Mouse (Mus musculus): ENCODE measurements around the gene Nexn. TPM values are rescaled to one million over a fixed set of nuclear protein-coding genes. Genes with fewer than 3 reads are reported as not detected.

Gene Nexn
- polyA plus RNA-seq, 1 experiment from 2014 or later, result 37.9 TPM

DNA sequence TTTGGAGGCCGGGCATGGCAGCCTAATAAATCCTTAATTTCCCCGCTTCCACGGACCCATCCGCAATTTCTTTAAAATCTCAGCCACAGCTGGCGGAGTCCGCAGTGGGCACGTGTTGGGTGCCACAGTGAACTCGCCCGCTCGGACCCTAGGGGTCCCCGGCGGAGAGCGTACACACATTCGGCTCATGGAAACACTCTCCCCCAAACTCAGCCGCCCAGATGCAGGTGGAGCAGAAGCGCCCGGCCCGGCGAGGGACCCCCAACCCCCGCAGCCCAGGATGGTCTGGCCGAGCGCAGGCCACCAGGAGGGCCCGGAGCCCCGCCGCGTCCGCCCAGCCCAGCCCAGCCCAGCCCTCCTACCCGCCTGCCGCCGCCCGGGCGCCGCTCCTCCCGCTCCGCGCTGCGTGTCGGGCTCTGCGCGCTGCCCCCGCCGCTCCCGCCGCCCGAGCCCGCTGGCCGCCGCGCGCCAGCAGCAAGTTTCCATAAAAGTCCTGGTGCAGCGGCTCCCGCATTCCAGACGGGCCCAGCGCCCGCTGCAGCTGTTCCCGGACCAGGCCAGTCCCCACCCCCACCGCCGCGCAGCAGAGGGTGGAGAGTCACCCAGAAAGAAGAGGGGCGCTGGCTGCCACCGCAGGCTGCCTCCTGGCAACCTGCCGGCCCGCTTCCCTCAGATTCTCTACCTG lies 657 bp downstream of the Nexn start:
- Histone ChIP-seq H3K4me3 (ENCODE audit: low read depth, low read length) (peak overlapping the region; percentile 60), H3K36me3 (ENCODE audit: control insufficient read depth, insufficient read depth, low read length) (no peaks in the 10 kb centered on the region), H3K27me3 (ENCODE audit: control insufficient read depth, insufficient read depth, low read length) (no peaks in the 10 kb centered on the region), H3K9ac (ENCODE audit: low read length) (peak overlapping the region; percentile 86), H3K4me2 (replicated peaks; ENCODE audit: low read depth) (peak overlapping the region; percentile 89), H3K9me3 (ENCODE audit: control insufficient read depth, low read length) (no peaks in the 10 kb centered on the region), H3K4me1 (replicated peaks; ENCODE audit: control insufficient read depth, insufficient read depth) (no peaks in the 10 kb centered on the region), H3K27ac (replicated peaks) (peak overlapping the region; percentile 92)
- peak; percentile 78 for DNase-seq (ENCODE audit: low spot score)
- no peak for TF ChIP-seq CTCF (IDR thresholded peaks at IDR 0.05; ENCODE audit: low read depth)
- no peak for TF ChIP-seq EP300 (optimal IDR thresholded peaks at IDR 0.05)
- ATAC-seq (ENCODE audit: low FRiP score, low TSS enrichment), result peak; percentile 87
- 2% methylated on average over 45 of the region's 63 CpGs for WGBS

DNA sequence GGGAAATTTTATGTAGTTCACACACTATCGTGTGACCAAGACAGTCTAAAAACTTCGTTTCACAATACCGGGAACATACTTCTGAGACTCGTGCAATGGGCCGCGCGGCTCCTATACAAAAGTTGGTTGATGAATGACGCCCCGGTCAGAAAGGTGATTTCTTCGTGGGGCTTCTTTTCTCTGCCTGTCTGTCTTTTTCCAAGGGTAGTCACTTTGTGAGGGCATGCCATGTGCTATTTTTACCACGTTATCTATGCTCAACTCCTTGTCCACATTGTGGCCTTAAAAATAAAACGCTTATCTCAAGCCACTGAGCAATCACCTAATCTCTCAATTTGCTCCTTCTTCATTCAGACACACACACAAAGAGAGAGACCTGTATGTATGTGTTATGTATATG lies 1.3 kb downstream of the Nexn start:
- WGBS, result 43% methylated on average over 12 of the region's 12 CpGs
- no peaks in the 10 kb centered on the region for H3K4me1 ChIP-seq (replicated peaks; ENCODE audit: control insufficient read depth, insufficient read depth)
- H3K27ac ChIP-seq (replicated peaks), result peak overlapping the region; percentile 92
- no peaks in the 10 kb centered on the region for H3K9me3 ChIP-seq (ENCODE audit: control insufficient read depth, low read length)
- ATAC-seq (ENCODE audit: low FRiP score, low TSS enrichment) (no peak), DNase-seq (ENCODE audit: low spot score) (no peak)
- H3K9ac ChIP-seq (ENCODE audit: low read length), result peak overlapping the region; percentile 86
- H3K4me3 ChIP-seq (ENCODE audit: low read depth, low read length), result peak overlapping the region; percentile 60
- H3K36me3 ChIP-seq (ENCODE audit: control insufficient read depth, insufficient read depth, low read length), result no peaks in the 10 kb centered on the region
- H3K27me3 ChIP-seq (ENCODE audit: control insufficient read depth, insufficient read depth, low read length), result no peaks in the 10 kb centered on the region
- peak overlapping the region; percentile 89 for H3K4me2 ChIP-seq (replicated peaks; ENCODE audit: low read depth)
- no peak for TF ChIP-seq CTCF (IDR thresholded peaks at IDR 0.05; ENCODE audit: low read depth)
- no peak for TF ChIP-seq EP300 (optimal IDR thresholded peaks at IDR 0.05)

DNA sequence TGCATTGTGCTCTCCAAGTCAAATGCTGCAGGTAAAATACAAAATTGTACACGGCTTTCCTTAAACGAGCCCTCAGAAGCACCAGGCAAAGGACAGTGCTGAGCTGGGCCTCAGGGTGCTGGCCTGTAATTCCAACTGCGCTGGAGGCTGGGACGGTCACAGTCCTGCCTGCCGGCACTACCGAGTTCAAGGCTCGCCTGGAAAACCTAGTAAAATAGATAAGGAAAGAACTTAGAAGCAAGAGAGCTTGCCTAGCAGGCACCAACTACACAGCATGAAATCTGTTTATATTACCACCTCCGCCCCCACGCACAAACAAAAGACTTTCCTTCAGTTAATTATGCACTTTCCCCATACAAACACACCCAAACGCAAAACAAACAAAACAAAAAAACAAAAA lies 1.8 kb downstream of the Nexn start:
- H3K4me2 ChIP-seq (replicated peaks; ENCODE audit: low read depth), result peak overlapping the region; percentile 27; the same call in 1 of the 2 replicates
- H3K9me3 ChIP-seq (ENCODE audit: control insufficient read depth, low read length), result no peaks in the 10 kb centered on the region
- H3K27ac ChIP-seq (replicated peaks), result no peak overlapping the region
- no peaks in the 10 kb centered on the region for H3K27me3 ChIP-seq (ENCODE audit: control insufficient read depth, insufficient read depth, low read length)
- peak overlapping the region; percentile 60 for H3K4me3 ChIP-seq (ENCODE audit: low read depth, low read length)
- ATAC-seq (ENCODE audit: low FRiP score, low TSS enrichment) (no peak), DNase-seq (ENCODE audit: low spot score) (no peak)
- 54% methylated on average over 10 of the region's 10 CpGs for WGBS
- H3K9ac ChIP-seq (ENCODE audit: low read length), result peak overlapping the region; percentile 32
- TF ChIP-seq EP300 (optimal IDR thresholded peaks at IDR 0.05) (no peak), CTCF (IDR thresholded peaks at IDR 0.05; ENCODE audit: low read depth) (no peak)
- H3K4me1 ChIP-seq (replicated peaks; ENCODE audit: control insufficient read depth, insufficient read depth), result no peaks in the 10 kb centered on the region
- H3K36me3 ChIP-seq (ENCODE audit: control insufficient read depth, insufficient read depth, low read length), result no peaks in the 10 kb centered on the region

DNA sequence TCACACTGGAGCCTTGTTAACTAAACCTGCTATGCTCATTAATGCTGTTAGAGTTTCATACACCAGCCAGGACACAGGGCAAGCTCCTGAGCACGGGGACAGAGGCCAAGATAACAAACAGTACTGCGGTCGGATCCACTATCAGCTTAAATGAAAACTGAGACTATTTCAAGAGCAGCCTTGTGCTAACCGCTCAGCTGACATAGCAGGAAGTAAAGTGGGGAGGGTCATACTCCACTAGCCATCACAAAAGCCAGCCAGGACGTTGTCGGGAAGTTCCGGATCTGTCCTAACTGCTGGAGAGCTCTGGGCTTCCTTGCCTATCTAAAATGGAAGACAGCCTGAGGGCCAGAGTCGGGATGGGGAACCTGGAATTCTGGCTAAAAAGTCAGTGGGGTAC lies 4.2 kb downstream of the Nexn start:
- Histone ChIP-seq H3K27ac (replicated peaks) (no peak overlapping the region), H3K27me3 (ENCODE audit: control insufficient read depth, insufficient read depth, low read length) (no peaks in the 10 kb centered on the region), H3K4me2 (replicated peaks; ENCODE audit: low read depth) (peak overlapping the region; percentile 27), H3K9ac (ENCODE audit: low read length) (no peak overlapping the region), H3K4me1 (replicated peaks; ENCODE audit: control insufficient read depth, insufficient read depth) (no peaks in the 10 kb centered on the region), H3K36me3 (ENCODE audit: control insufficient read depth, insufficient read depth, low read length) (no peaks in the 10 kb centered on the region), H3K4me3 (ENCODE audit: low read depth, low read length) (no peak overlapping the region), H3K9me3 (ENCODE audit: control insufficient read depth, low read length) (no peaks in the 10 kb centered on the region)
- DNase-seq (ENCODE audit: low spot score) (no peak), ATAC-seq (ENCODE audit: low FRiP score, low TSS enrichment) (no peak)
- WGBS, result 39% methylated on average over 8 of the region's 8 CpGs
- TF ChIP-seq CTCF (IDR thresholded peaks at IDR 0.05; ENCODE audit: low read depth) (no peak), EP300 (optimal IDR thresholded peaks at IDR 0.05) (no peak)

DNA sequence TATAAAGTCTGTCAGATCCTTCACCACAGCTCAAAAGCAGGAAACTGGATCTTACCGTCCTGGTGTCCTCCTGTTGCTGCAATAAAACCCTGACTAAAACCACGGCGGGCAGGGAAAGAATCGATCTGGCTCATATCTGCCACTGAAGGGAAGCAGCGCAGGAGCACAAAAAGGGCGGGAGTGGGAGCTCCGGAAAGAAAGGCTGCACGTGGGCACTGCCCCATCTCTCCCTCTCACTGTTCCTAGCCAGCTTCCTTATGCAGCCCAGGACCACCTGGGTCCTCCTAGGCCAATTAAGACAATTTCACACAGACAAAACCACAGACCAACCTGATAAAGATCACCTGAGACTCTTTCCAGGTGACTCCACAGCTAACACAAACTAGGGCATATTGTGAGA lies 4.7 kb downstream of the Nexn start:
- DNase-seq (ENCODE audit: low spot score) (no peak), ATAC-seq (ENCODE audit: low FRiP score, low TSS enrichment) (no peak)
- Histone ChIP-seq H3K36me3 (ENCODE audit: control insufficient read depth, insufficient read depth, low read length) (no peaks in the 10 kb centered on the region), H3K4me2 (replicated peaks; ENCODE audit: low read depth) (no peak overlapping the region; the same call in 1 of the 2 replicates), H3K27me3 (ENCODE audit: control insufficient read depth, insufficient read depth, low read length) (no peaks in the 10 kb centered on the region), H3K4me3 (ENCODE audit: low read depth, low read length) (no peak overlapping the region), H3K27ac (replicated peaks) (no peak overlapping the region), H3K4me1 (replicated peaks; ENCODE audit: control insufficient read depth, insufficient read depth) (no peaks in the 10 kb centered on the region), H3K9ac (ENCODE audit: low read length) (no peak overlapping the region), H3K9me3 (ENCODE audit: control insufficient read depth, low read length) (no peaks in the 10 kb centered on the region)
- 46% methylated on average over 8 of the region's 8 CpGs for WGBS
- TF ChIP-seq EP300 (optimal IDR thresholded peaks at IDR 0.05), result no peak
- no peak for TF ChIP-seq CTCF (IDR thresholded peaks at IDR 0.05; ENCODE audit: low read depth)

DNA sequence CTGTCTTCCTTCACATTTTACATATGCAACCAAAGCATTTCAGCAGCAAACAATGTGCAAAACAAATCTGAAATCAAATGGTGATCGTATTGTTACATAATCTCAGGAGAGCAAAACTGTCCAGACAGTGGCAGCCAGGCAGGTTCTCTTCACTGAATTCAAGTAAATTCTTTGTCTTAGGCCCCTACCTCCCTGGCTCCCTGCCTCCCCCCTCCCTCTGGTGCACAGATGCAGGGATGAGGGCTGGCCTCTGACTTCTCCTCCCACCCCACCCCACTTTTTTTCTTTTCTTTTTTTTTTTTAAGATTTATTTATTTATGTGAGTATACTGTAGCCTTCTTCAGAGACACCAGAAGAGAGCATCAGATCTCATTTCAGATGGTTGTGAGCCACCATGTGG lies 5.8 kb downstream of the Nexn start:
- H3K4me2 ChIP-seq (replicated peaks; ENCODE audit: low read depth), result no peak overlapping the region
- no peak for DNase-seq (ENCODE audit: low spot score)
- H3K4me3 ChIP-seq (ENCODE audit: low read depth, low read length), result no peak overlapping the region
- no peaks in the 10 kb centered on the region for H3K9me3 ChIP-seq (ENCODE audit: control insufficient read depth, low read length)
- no peaks in the 10 kb centered on the region for H3K4me1 ChIP-seq (replicated peaks; ENCODE audit: control insufficient read depth, insufficient read depth)
- no peaks in the 10 kb centered on the region for H3K27me3 ChIP-seq (ENCODE audit: control insufficient read depth, insufficient read depth, low read length)
- no peak overlapping the region for H3K9ac ChIP-seq (ENCODE audit: low read length)
- no peaks in the 10 kb centered on the region for H3K36me3 ChIP-seq (ENCODE audit: control insufficient read depth, insufficient read depth, low read length)
- no peak for ATAC-seq (ENCODE audit: low FRiP score, low TSS enrichment)
- no peak for TF ChIP-seq EP300 (optimal IDR thresholded peaks at IDR 0.05)
- TF ChIP-seq CTCF (IDR thresholded peaks at IDR 0.05; ENCODE audit: low read depth), result no peak
- H3K27ac ChIP-seq (replicated peaks), result no peak overlapping the region
- WGBS, result 93% methylated on average over 1 of the region's 1 CpGs

All from stomach, postnatal 0 days (tissue).